Mouse (Mus musculus) lung, embryonic 16.5 days (tissue): ENCODE data around the gene Krtap27-1. TPM values are rescaled to one million over a fixed set of nuclear protein-coding genes. Genes with fewer than 3 reads are reported as not detected.

ENCODE experiments used
- ATAC-seq: fragments of 200-750 bp; cut with Nextera tagmentation; 2 replicates; pipeline ENCODE4 v1.8.0; 2017; ENCODE audit warnings: low read depth, mild to moderate bottlenecking, moderate library complexity
- H3K27ac ChIP-seq: fragments of 300-500 bp; sonication (generic); 2 replicates; pipeline ENCODE4 v1.5.1; 2014; ENCODE audit warnings: mild to moderate bottlenecking, control low read depth, low read length
- H3K27me3 ChIP-seq: fragments of 300-500 bp; sonication (generic); 2 replicates; pipeline ENCODE4 v1.6.1; 2014; ENCODE audit warnings: low read depth, low read length, mixed read lengths; ENCODE audit not compliant: control insufficient read depth, insufficient read depth
- H3K36me3 ChIP-seq: fragments of 300-500 bp; sonication (generic); 2 replicates; pipeline ENCODE4 v1.6.1; 2014; ENCODE audit warnings: low read length; ENCODE audit not compliant: control insufficient read depth, insufficient read depth
- H3K4me1 ChIP-seq: fragments of 300-500 bp; sonication (generic); replicated peaks from 2 replicates; pipeline ENCODE4 v1.6.1; 2014; ENCODE audit warnings: low read length, mixed read lengths; ENCODE audit not compliant: control insufficient read depth, insufficient read depth
- H3K4me2 ChIP-seq: fragments of 300-500 bp; sonication (generic); 2 replicates; pipeline ENCODE4 v1.6.1; 2014; ENCODE audit warnings: low read depth, low read length, control low read depth
- H3K4me3 ChIP-seq: fragments of 300-500 bp; sonication (generic); 2 replicates; pipeline ENCODE4 v1.5.1; 2014; ENCODE audit warnings: mild to moderate bottlenecking, low read length, control low read depth
- H3K9ac ChIP-seq: fragments of 300-500 bp; sonication (generic); 2 replicates; pipeline ENCODE4 v1.6.1; 2014; ENCODE audit warnings: low read length, control low read depth
- H3K9me3 ChIP-seq: fragments of 300-500 bp; sonication (generic); 2 replicates; pipeline ENCODE4 v1.6.1; 2016; ENCODE audit warnings: low read length; ENCODE audit not compliant: control insufficient read depth
- WGBS: fragments of 180-500 bp; shearing (Covaris S2); extraction: QIAGEN DNeasy Blood & Tissue Kit; methylation state at CpG from one replicate; pipeline ENCODE4 v1.1.7; 2014; 5-methylcytosine and 5-hydroxymethylcytosine counted together
- polyA plus RNA-seq: library from polyadenylated mRNA; unstranded; fragments of >200 nt; fragmentation: Nextera tagmentation; extraction: Ambion mirVana; gene quantifications from 2 replicates; pipeline ENCODE4 v1.2.1, GENCODE M21; 2015

Krtap27-1 gene
- polyA plus RNA-seq, 1 experiment from 2014 or later = not detected

DNA sequence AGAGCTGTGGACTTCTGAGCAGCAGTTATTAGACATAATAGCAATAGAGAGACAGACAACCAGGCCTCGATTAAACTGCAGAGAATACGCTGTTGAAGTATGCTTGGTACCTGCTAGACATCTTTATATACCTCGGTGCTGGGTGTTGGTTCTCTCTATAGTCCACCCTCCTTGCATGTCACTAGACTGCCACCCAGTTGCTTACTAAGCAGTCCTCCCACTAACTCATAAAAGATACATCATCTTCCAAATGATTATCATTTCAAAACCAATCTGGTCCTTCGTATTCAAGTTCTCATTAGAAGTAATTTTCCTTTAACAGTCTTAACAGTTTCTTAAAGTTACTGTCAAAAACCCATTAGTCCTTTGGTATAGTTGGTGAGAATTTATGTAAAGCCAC lies 43.9 kb downstream of the Krtap27-1 start, which contains the start of gene 2310079G19Rik:
2310079G19Rik (minus strand) TSS at position 101 of the 400 bp plus-strand sequence.
- H3K9ac ChIP-seq = no peak within 1 kb of the TSS
- peaks cover under 1% of the 10 kb centered on the region; the same call in 1 of the 2 replicates for H3K27me3 ChIP-seq
- no peaks in the 10 kb centered on the region for H3K9me3 ChIP-seq
- H3K36me3 ChIP-seq = no peaks in the 10 kb centered on the region
- H3K27ac ChIP-seq = no peak within 1 kb of the TSS
- no peak for ATAC-seq
- H3K4me1 ChIP-seq = no peaks in the 10 kb centered on the region
- no peak within 1 kb of the TSS for H3K4me3 ChIP-seq
- H3K4me2 ChIP-seq = no peak within 1 kb of the TSS
- WGBS = 89% methylated on average over 4 of the region's 4 CpGs

Other genes with a start within 250 kb of the Krtap27-1 start
- gene Cldn17, start 164.7 kb downstream of the Krtap27-1 start, polyA plus RNA-seq = not detected in 2 replicates
- 3.3 and 4.0 TPM in 2 replicates for gene Cldn8, start 108.5 kb downstream of the Krtap27-1 start, polyA plus RNA-seq
- not detected in 2 replicates for gene Krtap24-1, start 59.4 kb downstream of the Krtap27-1 start, polyA plus RNA-seq
- not detected in 2 replicates for gene 2310079G19Rik, start 44.0 kb downstream of the Krtap27-1 start, polyA plus RNA-seq
- gene Krtap26-1, start 23.9 kb downstream of the Krtap27-1 start, polyA plus RNA-seq = not detected in 2 replicates
- gene 2310061N02Rik, start 36.3 kb upstream of the Krtap27-1 start, polyA plus RNA-seq = not detected in 2 replicates
- gene Krtap13-1, start 57.2 kb upstream of the Krtap27-1 start, polyA plus RNA-seq = not detected in 2 replicates
- gene Krtap13, start 80.0 kb upstream of the Krtap27-1 start, polyA plus RNA-seq = 1.9 TPM in 1 of 2 replicates, not detected in the other
- gene 2310034C09Rik, start 87.2 kb upstream of the Krtap27-1 start, polyA plus RNA-seq = 1.7 TPM in 1 of 2 replicates, not detected in the other
- not detected in 2 replicates for gene 2310057N15Rik, start 102.5 kb upstream of the Krtap27-1 start, polyA plus RNA-seq
- gene Gm5965, start 106.2 kb upstream of the Krtap27-1 start, polyA plus RNA-seq = not detected in 2 replicates
- 0.94 TPM in 1 of 2 replicates, not detected in the other for gene Gm20741, start 140.5 kb upstream of the Krtap27-1 start, polyA plus RNA-seq
- gene Krtap15, start 148.5 kb upstream of the Krtap27-1 start, polyA plus RNA-seq = not detected in 2 replicates
- not detected in 2 replicates for gene Krtap14, start 154.5 kb upstream of the Krtap27-1 start, polyA plus RNA-seq
- gene Krtap19-1, start 197.7 kb upstream of the Krtap27-1 start, polyA plus RNA-seq = not detected in 2 replicates
- not detected in 2 replicates for gene Krtap19-2, start 202.6 kb upstream of the Krtap27-1 start, polyA plus RNA-seq
- not detected in 2 replicates for gene Krtap19-3, start 206.4 kb upstream of the Krtap27-1 start, polyA plus RNA-seq
- not detected in 2 replicates for gene Krtap19-4, start 213.4 kb upstream of the Krtap27-1 start, polyA plus RNA-seq
- not detected in 2 replicates for gene Krtap19-5, start 224.8 kb upstream of the Krtap27-1 start, polyA plus RNA-seq